Mouse (Mus musculus) limb, embryonic 15.5 days (tissue): ENCODE measurements around the gene AI182371. TPM values are rescaled to one million over a fixed set of nuclear protein-coding genes. Genes with fewer than 3 reads are reported as not detected.

Experiments used
- ATAC-seq: fragments of 200-750 bp; cut with Nextera tagmentation; 2 replicates; pipeline ENCODE4 v1.8.0; 2017; ENCODE audit warnings: low read depth, moderate TSS enrichment; ENCODE audit not compliant: insufficient number of reproducible peaks, low FRiP score, low TSS enrichment
- H3K27ac ChIP-seq: fragments of 300-500 bp; sonication (generic); 2 replicates; pipeline ENCODE4 v1.5.1; 2015; ENCODE audit warnings: moderate library complexity, mild to moderate bottlenecking, inconsistent platforms
- H3K27me3 ChIP-seq: fragments of 300-500 bp; sonication (generic); 2 replicates; pipeline ENCODE4 v1.6.1; 2015; ENCODE audit warnings: inconsistent platforms
- H3K36me3 ChIP-seq: fragments of 300-500 bp; sonication (generic); 2 replicates; pipeline ENCODE4 v1.6.1; 2015; ENCODE audit warnings: inconsistent platforms
- H3K4me1 ChIP-seq: fragments of 300-500 bp; sonication (generic); 2 replicates; pipeline ENCODE4 v1.6.1; 2015; ENCODE audit warnings: inconsistent platforms
- H3K4me2 ChIP-seq: fragments of 300-500 bp; sonication (generic); 2 replicates; pipeline ENCODE4 v1.6.1; 2015; ENCODE audit warnings: mild to moderate bottlenecking, inconsistent platforms
- H3K4me3 ChIP-seq: fragments of 300-500 bp; sonication (generic); 2 replicates; pipeline ENCODE4 v1.5.1; 2015; ENCODE audit warnings: mild to moderate bottlenecking, inconsistent platforms
- H3K9ac ChIP-seq: fragments of 300-500 bp; sonication (generic); 2 replicates; pipeline ENCODE4 v1.6.1; 2015; ENCODE audit warnings: inconsistent platforms
- H3K9me3 ChIP-seq: fragments of 300-500 bp; sonication (generic); 2 replicates; pipeline ENCODE4 v1.6.1; 2016; ENCODE audit warnings: inconsistent platforms
- WGBS: fragments of 180-500 bp; shearing (Covaris S2); methylation state at CpG from one replicate; pipeline ENCODE4 v1.1.7; 2015; 5-methylcytosine and 5-hydroxymethylcytosine counted together
- polyA plus RNA-seq: library from polyadenylated mRNA; unstranded; fragments of >200 nt; fragmentation: Nextera tagmentation; extraction: Ambion mirVana; gene quantifications from 2 replicates; pipeline ENCODE4 v1.2.1, GENCODE M21; 2015

AI182371 gene
- polyA plus RNA-seq, 1 experiment from 2014 or later: 0.68 TPM

DNA sequence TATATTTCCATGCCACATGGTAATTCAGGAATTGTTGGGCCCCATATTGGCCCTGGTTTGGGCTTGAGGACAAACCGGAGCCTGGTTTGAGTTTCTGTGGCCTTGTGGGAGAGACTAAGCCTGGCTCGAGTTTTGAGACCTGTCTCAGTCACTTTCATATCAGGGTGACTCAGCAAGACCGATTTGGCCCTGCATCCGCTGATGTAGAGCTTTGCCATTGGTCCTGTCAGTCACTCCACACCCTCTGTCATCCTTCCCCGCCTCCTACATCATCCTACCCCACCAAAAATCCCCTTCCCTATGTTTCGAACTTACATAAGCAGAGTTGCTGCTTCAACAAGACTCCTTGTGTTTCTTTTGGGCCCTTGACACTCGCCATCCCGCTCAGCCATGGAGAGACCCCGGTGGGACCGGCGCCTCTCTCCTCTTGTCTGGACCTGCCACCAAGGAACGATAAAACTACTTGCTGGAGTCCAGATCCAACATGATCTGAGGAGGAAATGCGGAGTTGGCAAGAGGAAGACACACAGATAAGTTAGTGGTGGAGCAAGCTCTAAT lies 34.7 kb downstream of the AI182371 start:
- no peak overlapping the region for H3K9ac ChIP-seq

GRCm38 (mm10) chr2:35063333-35064030 lies 37.9 kb downstream of the AI182371 start:
- no peaks in the 10 kb centered on the region for H3K27me3 ChIP-seq
- no peaks in the 10 kb centered on the region for H3K9me3 ChIP-seq
- ATAC-seq: no peak
- H3K36me3 ChIP-seq: no peaks in the 10 kb centered on the region
- no peak overlapping the region for H3K9ac ChIP-seq
- H3K4me1 ChIP-seq: no peaks in the 10 kb centered on the region
- H3K27ac ChIP-seq: no peak overlapping the region
- H3K4me3 ChIP-seq: no peak overlapping the region
- 86% methylated on average over 6 of the region's 6 CpGs for WGBS
- no peak overlapping the region for H3K4me2 ChIP-seq

More for the DNA sequence above, 34.7 kb downstream of the AI182371 start:
- no peak overlapping the region for H3K27ac ChIP-seq
- ATAC-seq: no peak
- no peaks in the 10 kb centered on the region for H3K27me3 ChIP-seq
- H3K4me2 ChIP-seq: no peak overlapping the region
- H3K4me3 ChIP-seq: no peak overlapping the region
- H3K9me3 ChIP-seq: no peaks in the 10 kb centered on the region
- WGBS: 90% methylated on average over 13 of the region's 13 CpGs
- no peaks in the 10 kb centered on the region for H3K36me3 ChIP-seq
- no peaks in the 10 kb centered on the region for H3K4me1 ChIP-seq

GRCm38 (mm10) chr2:35061338-35061737 lies 40.0 kb downstream of the AI182371 start, which contains the start of gene Hc:
Gene Hc, minus strand, starts transcription at chr2:35061438.
- Histone ChIP-seq H3K27me3 (no peaks in the 10 kb centered on the region), H3K36me3 (no peaks in the 10 kb centered on the region), H3K9ac (no peak within 1 kb of the TSS), H3K4me3 (no peak within 1 kb of the TSS), H3K4me2 (no peak within 1 kb of the TSS), H3K4me1 (no peaks in the 10 kb centered on the region), H3K27ac (no peak within 1 kb of the TSS), H3K9me3 (no peaks in the 10 kb centered on the region)
- ATAC-seq: no peak
- WGBS: 70% methylated on average over 5 of the region's 5 CpGs

DNA sequence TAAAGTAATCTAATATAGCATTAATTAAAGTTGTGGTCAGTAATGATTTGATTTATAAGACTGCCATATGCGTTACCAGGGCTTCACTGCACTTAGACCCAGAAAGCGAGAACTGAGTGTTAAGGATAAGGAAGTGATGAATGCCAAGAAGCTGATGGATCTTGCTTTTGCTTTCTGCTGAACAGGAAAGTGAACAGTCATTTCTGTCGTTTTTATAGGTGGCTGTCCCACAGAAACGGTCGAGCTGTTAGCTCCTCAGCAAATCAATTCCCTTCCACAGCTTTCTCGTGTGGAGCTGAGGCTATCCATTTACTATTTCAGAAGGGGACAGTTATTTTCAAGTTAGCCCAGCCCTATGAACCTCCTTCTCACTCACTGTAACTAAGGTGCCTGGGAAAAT lies 40.4 kb downstream of the AI182371 start:
- no peak for ATAC-seq
- no peaks in the 10 kb centered on the region for H3K36me3 ChIP-seq
- no peaks in the 10 kb centered on the region for H3K9me3 ChIP-seq
- no peaks in the 10 kb centered on the region for H3K27me3 ChIP-seq
- H3K4me3 ChIP-seq: no peak overlapping the region
- no peaks in the 10 kb centered on the region for H3K4me1 ChIP-seq
- WGBS: 58% methylated on average over 6 of the region's 6 CpGs
- no peak overlapping the region for H3K9ac ChIP-seq
- no peak overlapping the region for H3K27ac ChIP-seq
- H3K4me2 ChIP-seq: no peak overlapping the region

GRCm38 (mm10) chr2:35060256-35060655 lies 41.1 kb downstream of the AI182371 start:
- H3K4me3 ChIP-seq: no peak overlapping the region
- H3K27ac ChIP-seq: no peak overlapping the region
- ATAC-seq: no peak
- H3K4me1 ChIP-seq: no peaks in the 10 kb centered on the region
- no peak overlapping the region for H3K4me2 ChIP-seq
- H3K9ac ChIP-seq: no peak overlapping the region
- H3K27me3 ChIP-seq: no peaks in the 10 kb centered on the region
- no peaks in the 10 kb centered on the region for H3K9me3 ChIP-seq
- no peaks in the 10 kb centered on the region for H3K36me3 ChIP-seq
- 88% methylated on average over 5 of the region's 5 CpGs for WGBS

DNA sequence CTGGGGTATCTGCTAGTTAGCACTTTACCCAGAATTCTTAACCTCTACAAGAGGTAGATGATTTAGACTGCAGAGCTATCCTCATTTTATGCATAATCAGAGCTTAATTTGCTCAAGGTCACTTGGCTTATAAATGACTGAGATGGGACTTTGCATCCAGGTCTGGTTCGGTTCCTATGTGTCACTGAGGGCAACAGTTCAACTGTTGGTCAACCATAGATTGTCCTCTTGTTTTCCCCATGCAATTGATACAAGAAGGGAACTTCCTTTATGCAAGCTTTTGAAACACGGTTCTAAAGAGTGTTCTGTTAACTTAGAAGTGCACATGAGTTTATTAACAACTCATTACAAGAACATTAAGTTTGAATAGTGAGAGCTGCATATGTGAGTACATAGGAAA lies 43.0 kb downstream of the AI182371 start:
- 75% methylated on average over 2 of the region's 2 CpGs for WGBS
- Histone ChIP-seq H3K4me2 (no peak overlapping the region), H3K36me3 (no peaks in the 10 kb centered on the region), H3K4me3 (no peak overlapping the region), H3K9ac (no peak overlapping the region), H3K9me3 (no peaks in the 10 kb centered on the region), H3K4me1 (no peaks in the 10 kb centered on the region), H3K27ac (no peak overlapping the region), H3K27me3 (no peaks in the 10 kb centered on the region)
- ATAC-seq: no peak

DNA sequence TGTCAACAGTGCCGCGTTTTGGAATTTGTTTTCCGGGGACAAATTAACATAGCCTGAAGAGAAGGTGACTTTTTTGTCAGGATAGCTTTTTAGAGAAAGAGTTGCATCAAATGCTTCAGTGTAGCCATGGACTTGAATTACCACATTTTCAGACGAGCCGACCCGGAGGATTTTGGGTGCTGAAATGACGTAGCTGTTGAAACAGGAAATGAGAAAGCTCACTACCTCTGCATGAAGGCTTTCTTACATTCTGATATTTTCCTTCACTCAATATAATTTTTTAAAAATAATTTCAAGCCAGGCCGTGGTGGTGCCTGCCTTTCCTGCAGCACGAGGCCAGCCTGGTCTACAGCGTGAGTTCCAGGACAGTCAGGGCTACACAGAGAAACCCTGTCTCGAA lies 44.1 kb downstream of the AI182371 start:
- Histone ChIP-seq H3K4me1 (no peaks in the 10 kb centered on the region), H3K4me3 (no peak overlapping the region), H3K36me3 (no peaks in the 10 kb centered on the region), H3K27me3 (no peaks in the 10 kb centered on the region), H3K9ac (no peak overlapping the region), H3K4me2 (no peak overlapping the region), H3K27ac (no peak overlapping the region), H3K9me3 (no peaks in the 10 kb centered on the region)
- 74% methylated on average over 11 of the region's 11 CpGs for WGBS
- no peak for ATAC-seq

DNA sequence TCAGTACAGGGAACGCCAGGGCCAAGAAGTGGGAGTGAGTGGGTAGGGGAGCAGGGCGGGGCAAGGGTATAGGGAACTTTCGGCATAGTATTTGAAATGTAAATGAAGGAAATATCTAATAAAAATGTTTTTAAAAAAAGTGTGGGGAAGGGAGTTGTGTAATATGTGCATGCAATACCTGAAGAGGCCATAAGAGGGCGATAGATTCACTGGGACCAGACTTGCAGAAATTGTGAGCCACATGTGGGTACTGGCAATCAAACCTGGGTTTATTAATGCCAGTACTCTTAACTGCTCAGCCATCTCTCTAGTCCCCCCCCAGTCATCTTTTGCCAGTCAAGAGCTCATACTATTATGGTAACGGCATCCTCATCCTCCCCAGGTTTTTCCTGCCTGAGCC lies 52.5 kb downstream of the AI182371 start:
- Histone ChIP-seq H3K4me1 (no peaks in the 10 kb centered on the region), H3K36me3 (no peaks in the 10 kb centered on the region), H3K9me3 (no peaks in the 10 kb centered on the region), H3K9ac (no peak overlapping the region), H3K4me2 (no peak overlapping the region), H3K27ac (no peak overlapping the region), H3K27me3 (no peaks in the 10 kb centered on the region), H3K4me3 (no peak overlapping the region)
- WGBS: 37% methylated on average over 5 of the region's 5 CpGs
- no peak for ATAC-seq

DNA sequence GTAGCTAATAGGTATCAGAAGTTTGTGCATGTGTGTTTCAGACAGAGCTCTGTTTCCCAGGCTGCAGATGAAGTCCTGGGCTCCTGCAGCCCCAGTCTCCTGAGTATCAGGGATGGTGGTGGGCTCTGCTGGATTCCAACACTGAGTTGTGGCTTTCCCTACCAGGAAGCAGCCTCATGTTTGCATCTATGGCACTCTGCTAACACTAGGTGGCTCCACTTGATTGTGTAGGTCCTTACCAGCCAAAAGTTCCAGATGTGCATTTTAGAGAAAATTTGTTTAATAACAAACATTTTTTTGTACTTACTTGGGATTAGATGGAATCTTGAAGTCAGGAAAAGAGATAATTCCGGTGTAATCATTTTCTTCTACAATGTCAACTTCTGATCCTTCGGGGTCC lies 56.4 kb downstream of the AI182371 start:
- H3K4me1 ChIP-seq: no peaks in the 10 kb centered on the region
- ATAC-seq: no peak
- WGBS: 77% methylated on average over 2 of the region's 2 CpGs

DNA sequence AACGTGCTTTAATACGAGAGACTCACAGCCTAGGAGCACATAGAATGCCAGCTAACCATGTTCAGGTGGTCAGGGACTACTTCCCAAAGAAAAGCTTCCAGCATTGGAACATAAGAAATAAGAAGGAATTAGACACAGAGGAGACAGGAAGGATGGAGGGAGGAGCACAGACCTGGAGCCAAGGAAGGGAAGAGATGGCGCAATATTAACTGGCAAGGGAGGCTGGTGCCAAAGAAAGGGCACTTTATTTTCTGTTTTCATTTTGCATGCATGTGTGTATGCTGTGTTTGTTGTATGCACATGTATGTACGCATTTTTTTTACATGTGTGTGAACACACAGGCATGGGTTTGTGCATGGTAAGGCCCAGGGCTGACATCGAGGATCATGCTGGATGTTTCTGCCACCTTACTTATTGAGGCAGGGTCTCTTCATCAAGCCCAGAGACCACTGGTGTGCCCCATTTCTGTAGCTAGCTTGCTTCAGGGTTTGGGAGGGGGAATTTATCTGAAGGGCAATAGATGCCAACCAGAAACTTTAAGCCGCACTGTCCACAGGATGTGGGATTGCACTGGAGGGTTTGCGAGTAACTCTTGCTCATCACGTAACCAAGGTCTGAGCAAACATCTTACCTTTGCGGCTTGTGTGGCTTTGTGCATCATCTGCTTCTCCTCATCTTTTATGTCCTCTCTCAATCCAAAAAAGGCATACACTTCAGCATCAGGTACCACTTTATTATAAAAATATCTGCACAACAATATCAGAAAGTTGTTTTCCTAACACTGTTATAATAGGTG lies 62.6 kb downstream of the AI182371 start:
- Histone ChIP-seq H3K4me3 (no peak overlapping the region), H3K4me1 (no peaks in the 10 kb centered on the region), H3K27ac (no peak overlapping the region), H3K27me3 (no peaks in the 10 kb centered on the region), H3K4me2 (no peak overlapping the region), H3K9me3 (no peaks in the 10 kb centered on the region), H3K9ac (no peak overlapping the region), H3K36me3 (no peaks in the 10 kb centered on the region)
- ATAC-seq: no peak
- WGBS: 91% methylated on average over 9 of the region's 9 CpGs

More for the DNA sequence above, 56.4 kb downstream of the AI182371 start:
- Histone ChIP-seq H3K4me2 (no peak overlapping the region), H3K9ac (no peak overlapping the region), H3K36me3 (no peaks in the 10 kb centered on the region), H3K9me3 (no peaks in the 10 kb centered on the region), H3K27me3 (no peaks in the 10 kb centered on the region), H3K27ac (no peak overlapping the region), H3K4me3 (no peak overlapping the region)
